Mouse (Mus musculus) myocyte (in vitro differentiated cells): ENCODE measurements around the gene Cypt3.

Experiments used
- MAX ChIP-seq: IDR thresholded peaks from one replicate; pipeline ENCODE4 v1.6.1; 2011; ENCODE audit warnings: low read depth, mild to moderate bottlenecking, control low read depth
- MYOD1 ChIP-seq, 3 experiments: IDR thresholded peaks; one replicate each; pipeline ENCODE4 v1.6.1; 2011; ENCODE audit warnings: control low read depth in 2 of 3, low read depth in 2 of 3, mild to moderate bottlenecking in 2 of 3, moderate library complexity in 1 of 3; ENCODE audit not compliant: insufficient read length in 2 of 3, control insufficient read depth in 1 of 3
- MYOG ChIP-seq, 3 experiments: IDR thresholded peaks; one replicate each; pipeline ENCODE4 v1.6.1; 2011; ENCODE audit warnings: control low read depth in 2 of 3, low read depth in 2 of 3, mild to moderate bottlenecking in 2 of 3; ENCODE audit not compliant: insufficient read length in 2 of 3, control insufficient read depth in 1 of 3, insufficient read depth in 1 of 3
- POLR2A ChIP-seq: IDR thresholded peaks from one replicate; pipeline ENCODE4 v1.6.1; 2011; ENCODE audit warnings: low read depth, mild to moderate bottlenecking, control low read depth, moderate library complexity; ENCODE audit not compliant: insufficient read length
- POLR2AphosphoS2 ChIP-seq: IDR thresholded peaks from one replicate; pipeline ENCODE4 v1.6.1; 2011; ENCODE audit warnings: low read depth, control low read depth; ENCODE audit not compliant: insufficient read length
- SRF ChIP-seq: IDR thresholded peaks from one replicate; pipeline ENCODE4 v1.6.1; 2011; ENCODE audit warnings: low read depth; ENCODE audit not compliant: control insufficient read depth, insufficient read length
- TCF12 ChIP-seq: IDR thresholded peaks from one replicate; pipeline ENCODE4 v1.6.1; 2011; ENCODE audit warnings: mild to moderate bottlenecking, control low read depth; ENCODE audit not compliant: poor library complexity, insufficient read depth, severe bottlenecking
- TCF3 ChIP-seq: IDR thresholded peaks from one replicate; pipeline ENCODE4 v1.6.1; 2011; ENCODE audit warnings: low read depth, control low read depth; ENCODE audit not compliant: insufficient read length
- USF1 ChIP-seq: IDR thresholded peaks from one replicate; pipeline ENCODE4 v1.6.1; 2011; ENCODE audit warnings: low read depth, mild to moderate bottlenecking, control low read depth, moderate library complexity

GRCm38 (mm10) chrX:153515491-153515890 lies 42.9 kb upstream of the Cypt3 start:
- TF ChIP-seq POLR2A (no peak), USF1 (no peak), MAX (no peak), TCF3 (no peak), MYOG (IDR thresholded peaks at IDR 0.05; ENCODE audit: control insufficient read depth in 1 of 3, insufficient read depth in 1 of 3, insufficient read length in 2 of 3, low read depth in 2 of 3) (no peak), MYOD1 (IDR thresholded peaks at IDR 0.05; ENCODE audit: control insufficient read depth in 1 of 3, insufficient read length in 2 of 3, low read depth in 2 of 3) (no peak), POLR2AphosphoS2 (no peak), TCF12 (no peak), SRF (no peak)
